Mouse (Mus musculus) MEL (cell line): ENCODE results near the gene Mcm2. TPM values are rescaled to one million over a fixed set of nuclear protein-coding genes. Genes with fewer than 3 reads are reported as not detected.

Experiments
- DNase-seq: peaks from one replicate; pipeline ENCODE4 v3.0.0; 2011; ENCODE audit warnings: low read depth, low spot score
- H3K27ac ChIP-seq: 2 replicates; pipeline ENCODE4 v1.5.1; 2012; ENCODE audit warnings: low read depth, mild to moderate bottlenecking, control low read depth, low read length, moderate library complexity; ENCODE audit not compliant: control insufficient read depth
- H3K27me3 ChIP-seq, 2 experiments: fragments of 150-350 bp in 1 of 2; sonication (generic) in 1 of 2; 2 replicates each; pipeline ENCODE4 v1.6.1; 2012; ENCODE audit warnings: low read length in 2 of 2, mild to moderate bottlenecking in 2 of 2, improper control_type of control experiment in 1 of 2, moderate library complexity in 1 of 2; ENCODE audit not compliant: insufficient read depth in 2 of 2, control insufficient read depth in 1 of 2
- H3K36me3 ChIP-seq, 2 experiments: 2 replicates each; pipeline ENCODE4 v1.6.1; 2012 to 2014; ENCODE audit warnings: low read length in 2 of 2, improper control_type of control experiment in 1 of 2, inconsistent platforms in 1 of 2, mild to moderate bottlenecking in 1 of 2; ENCODE audit not compliant: insufficient read depth in 2 of 2, control insufficient read depth in 1 of 2
- H3K4me1 ChIP-seq, 2 experiments: fragments of 150-350 bp in 1 of 2; sonication (generic) in 1 of 2; 2 replicates each; pipeline ENCODE4 v1.6.1; 2012; ENCODE audit warnings: low read length in 2 of 2, improper control_type of control experiment in 1 of 2, mild to moderate bottlenecking in 1 of 2; ENCODE audit not compliant: insufficient read depth in 2 of 2, control insufficient read depth in 1 of 2
- H3K4me3 ChIP-seq, 2 experiments: fragments of 150-350 bp in 1 of 2; sonication (generic) in 1 of 2; 2 replicates each; pipeline ENCODE4 v1.5.1; 2012; ENCODE audit warnings: low read depth in 2 of 2, low read length in 2 of 2, mild to moderate bottlenecking in 2 of 2, moderate library complexity in 2 of 2, control low read depth in 1 of 2, improper control_type of control experiment in 1 of 2; ENCODE audit not compliant: control insufficient read depth in 1 of 2, insufficient read depth in 1 of 2
- H3K79me2 ChIP-seq: 2 replicates; pipeline ENCODE4 v1.6.1; 2012; ENCODE audit warnings: mild to moderate bottlenecking, low read length, moderate library complexity; ENCODE audit not compliant: control insufficient read depth, poor library complexity, insufficient read depth
- H3K9ac ChIP-seq: 2 replicates; pipeline ENCODE4 v1.6.1; 2012; ENCODE audit warnings: low read depth, mild to moderate bottlenecking, control low read depth, low read length, moderate library complexity; ENCODE audit not compliant: control insufficient read depth, poor library complexity, severe bottlenecking
- H3K9me3 ChIP-seq: fragments of 150-350 bp; sonication (generic); replicated peaks from 2 replicates; pipeline ENCODE4 v1.6.1; 2012; ENCODE audit warnings: mild to moderate bottlenecking, low read length, improper control_type of control experiment, moderate library complexity; ENCODE audit not compliant: insufficient read depth
- BHLHE40 ChIP-seq: IDR thresholded peaks from 2 replicates; pipeline ENCODE4 v1.6.1; 2012; ENCODE audit warnings: low read depth, mild to moderate bottlenecking, inconsistent platforms, low read length, improper control_type of control experiment, borderline replicate concordance
- CHD1 ChIP-seq: IDR thresholded peaks from 2 replicates; pipeline ENCODE4 v1.6.1; 2012; ENCODE audit warnings: low read depth, mild to moderate bottlenecking, inconsistent platforms, low read length, improper control_type of control experiment
- CTCF ChIP-seq, 3 experiments: IDR thresholded peaks in 2 of 3; conservative IDR thresholded peaks in 1 of 3; 2 replicates each; pipeline ENCODE4 v1.5.1; 2011 to 2012; ENCODE audit warnings: low read length in 3 of 3, low read depth in 2 of 3, mild to moderate bottlenecking in 2 of 3, improper control_type of control experiment in 1 of 3, inconsistent platforms in 1 of 3, mixed read lengths in 1 of 3, moderate library complexity in 1 of 3; ENCODE audit not compliant: control insufficient read depth in 1 of 3, insufficient read depth in 1 of 3, poor library complexity in 1 of 3, severe bottlenecking in 1 of 3
- ELF1 ChIP-seq: IDR thresholded peaks from 2 replicates; pipeline ENCODE4 v1.6.1; 2014; ENCODE audit warnings: low read depth, mild to moderate bottlenecking, inconsistent platforms, low read length, improper control_type of control experiment, moderate library complexity
- EP300 ChIP-seq, 2 experiments: IDR thresholded peaks; 2 replicates each; pipeline ENCODE4 v1.6.1; 2011; ENCODE audit warnings: improper control_type of control experiment in 2 of 2, low read length in 2 of 2, low read depth in 1 of 2, mild to moderate bottlenecking in 1 of 2
- GATA1 ChIP-seq: IDR thresholded peaks from 2 replicates; pipeline ENCODE4 v1.6.1; 2011; ENCODE audit warnings: low read depth, low read length, improper control_type of control experiment
- JUND ChIP-seq: IDR thresholded peaks from 2 replicates; pipeline ENCODE4 v1.6.1; 2011; ENCODE audit warnings: low read depth, mild to moderate bottlenecking, improper control_type of control experiment, low read length
- KAT2A ChIP-seq: conservative IDR thresholded peaks from 2 replicates; pipeline ENCODE4 v1.6.1; 2012; ENCODE audit warnings: low read depth, low read length, improper control_type of control experiment, inconsistent platforms
- MAFK ChIP-seq: IDR thresholded peaks from 2 replicates; pipeline ENCODE4 v1.6.1; 2011; ENCODE audit warnings: low read depth, mild to moderate bottlenecking, low read length, improper control_type of control experiment, borderline replicate concordance
- MAX ChIP-seq: IDR thresholded peaks from 2 replicates; pipeline ENCODE4 v1.6.1; 2011; ENCODE audit warnings: low read length, improper control_type of control experiment
- MXI1 ChIP-seq: IDR thresholded peaks from 2 replicates; pipeline ENCODE4 v1.6.1; 2011; ENCODE audit warnings: mild to moderate bottlenecking, low read depth, low read length, improper control_type of control experiment
- MYB ChIP-seq: IDR thresholded peaks from 2 replicates; pipeline ENCODE4 v1.6.1; 2011; ENCODE audit warnings: mild to moderate bottlenecking, low read depth, low read length, improper control_type of control experiment
- NRF1 ChIP-seq: IDR thresholded peaks from 2 replicates; pipeline ENCODE4 v1.6.1; 2014; ENCODE audit warnings: low read depth, mild to moderate bottlenecking, inconsistent platforms, low read length, improper control_type of control experiment, moderate library complexity; ENCODE audit not compliant: poor library complexity, insufficient read depth, severe bottlenecking
- POLR2A ChIP-seq, 2 experiments: IDR thresholded peaks; 2 replicates each; pipeline ENCODE4 v1.6.1; 2011 to 2012; ENCODE audit warnings: low read length in 2 of 2, mild to moderate bottlenecking in 2 of 2, control low read depth in 1 of 2, improper control_type of control experiment in 1 of 2, low read depth in 1 of 2, moderate library complexity in 1 of 2; ENCODE audit not compliant: control insufficient read depth in 1 of 2, insufficient read depth in 1 of 2, poor library complexity in 1 of 2
- POLR2AphosphoS2 ChIP-seq: IDR thresholded peaks from 2 replicates; pipeline ENCODE4 v1.6.1; 2011; ENCODE audit warnings: low read length, improper control_type of control experiment
- POLR2AphosphoS5 ChIP-seq: IDR thresholded peaks from 2 replicates; pipeline ENCODE4 v1.6.1; 2012; ENCODE audit warnings: low read depth, borderline replicate concordance, mild to moderate bottlenecking, inconsistent platforms, low read length, moderate library complexity, mixed read lengths
- RCOR1 ChIP-seq: IDR thresholded peaks from 2 replicates; pipeline ENCODE4 v1.6.1; 2012; ENCODE audit warnings: low read depth, mild to moderate bottlenecking, inconsistent platforms, low read length, improper control_type of control experiment
- SIN3A ChIP-seq: IDR thresholded peaks from 2 replicates; pipeline ENCODE4 v1.6.1; 2012; ENCODE audit warnings: low read length, improper control_type of control experiment, inconsistent platforms
- SMC3 ChIP-seq: IDR thresholded peaks from 2 replicates; pipeline ENCODE4 v1.6.1; 2011; ENCODE audit warnings: low read depth, low read length, improper control_type of control experiment
- TAL1 ChIP-seq: IDR thresholded peaks from 2 replicates; pipeline ENCODE4 v1.6.1; 2012; ENCODE audit warnings: mild to moderate bottlenecking, inconsistent platforms, low read length, moderate library complexity, mixed read lengths
- TBP ChIP-seq: IDR thresholded peaks from 2 replicates; pipeline ENCODE4 v1.8.0; 2011; ENCODE audit warnings: low read depth, low read length, improper control_type of control experiment
- TCF12 ChIP-seq: IDR thresholded peaks from 2 replicates; pipeline ENCODE4 v1.6.1; 2014; ENCODE audit warnings: low read depth, mild to moderate bottlenecking, inconsistent platforms, low read length, improper control_type of control experiment, moderate library complexity
- USF2 ChIP-seq, 2 experiments: IDR thresholded peaks; 2 replicates each; pipeline ENCODE4 v1.6.1; 2011 to 2012; ENCODE audit warnings: improper control_type of control experiment in 2 of 2, low read length in 2 of 2, borderline replicate concordance in 1 of 2, inconsistent platforms in 1 of 2, low read depth in 1 of 2, mild to moderate bottlenecking in 1 of 2; ENCODE audit not compliant: insufficient read depth in 1 of 2
- ZC3H11A ChIP-seq: IDR thresholded peaks from 2 replicates; pipeline ENCODE4 v1.6.1; 2012; ENCODE audit warnings: low read depth, mild to moderate bottlenecking, inconsistent platforms, low read length, improper control_type of control experiment
- ZKSCAN1 ChIP-seq: IDR thresholded peaks from 2 replicates; pipeline ENCODE4 v1.6.1; 2012; ENCODE audit warnings: low read depth, mild to moderate bottlenecking, inconsistent platforms, low read length, improper control_type of control experiment, moderate library complexity
- ZNF384 ChIP-seq: IDR thresholded peaks from 2 replicates; pipeline ENCODE4 v1.6.1; 2012; ENCODE audit warnings: low read depth, mild to moderate bottlenecking, inconsistent platforms, low read length, improper control_type of control experiment
- polyA plus RNA-seq, 2 experiments: library from polyadenylated mRNA; stranded (reverse) in 1 of 2; unstranded in 1 of 2; fragments of >175 nt in 1 of 2; fragments of >200 nt in 1 of 2; gene quantifications; 2 replicates each; pipeline versions ENCODE4 v1.2.1 to v1.2.4; 2012; ENCODE audit warnings: low replicate concordance in 2 of 2, low read depth in 1 of 2; ENCODE audit not compliant: insufficient read length in 2 of 2, insufficient read depth in 1 of 2, missing spikeins in 1 of 2
- total RNA-seq: library from RNA; depleted of rRNA; stranded (reverse); fragments of 300-350 nt; gene quantifications from 2 replicates; pipeline ENCODE4 v1.2.3, GENCODE M21; 2012

Gene Mcm2
- total and polyA plus RNA-seq, 3 experiments, result 110 to 268 (median 242) TPM

DNA sequence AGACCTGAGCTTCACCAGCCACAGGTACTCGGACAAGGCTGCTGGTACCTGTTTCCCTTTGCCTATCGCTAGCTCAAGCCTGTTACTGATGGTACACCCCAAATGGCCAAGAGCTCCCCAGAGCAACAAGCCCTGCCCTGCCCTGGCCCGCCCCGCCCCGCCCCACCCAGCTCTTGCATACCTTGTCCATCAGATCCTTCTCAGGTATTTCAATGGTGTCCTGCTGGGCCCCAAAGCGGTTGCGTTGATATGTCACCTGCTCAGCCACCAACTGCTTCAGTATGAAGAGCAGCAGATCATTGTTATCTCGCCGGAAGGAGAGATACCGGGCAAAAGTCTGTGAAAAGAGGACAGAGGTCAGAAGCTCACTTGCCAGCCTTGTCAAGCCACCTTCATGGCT lies 14.4 kb downstream of the Mcm2 start:
- H3K27me3 ChIP-seq, result no peaks in the 10 kb centered on the region
- TF ChIP-seq EP300 (IDR thresholded peaks at IDR 0.05; ENCODE audit: low read depth in 1 of 2, low read length in 2 of 2) (no peak), MXI1 (no peak), SIN3A (no peak), ZNF384 (no peak), SMC3 (no peak), USF2 (IDR thresholded peaks at IDR 0.05; ENCODE audit: borderline replicate concordance in 1 of 2, insufficient read depth in 1 of 2, low read depth in 1 of 2, low read length in 2 of 2) (no peak), TAL1 (no peak), GATA1 (no peak), POLR2AphosphoS5 (no peak), TCF12 (no peak), CTCF (IDR thresholded peaks at IDR 0.05 in 2 of 3, conservative IDR thresholded peaks at IDR 0.05 in 1 of 3; ENCODE audit: control insufficient read depth in 1 of 3, insufficient read depth in 1 of 3, low read depth in 2 of 3, low read length in 3 of 3, poor library complexity in 1 of 3, severe bottlenecking in 1 of 3) (no peak), ELF1 (no peak), TBP (no peak), NRF1 (no peak), JUND (no peak), CHD1 (no peak), ZKSCAN1 (no peak)
- no peaks in the 10 kb centered on the region for H3K9me3 ChIP-seq
- H3K4me3 ChIP-seq, result no peak overlapping the region
- no peak for DNase-seq
- no peak overlapping the region for H3K9ac ChIP-seq
- no peaks in the 10 kb centered on the region for H3K79me2 ChIP-seq
- H3K27ac ChIP-seq, result no peak overlapping the region
- H3K4me1 ChIP-seq, result no peaks in the 10 kb centered on the region
- H3K36me3 ChIP-seq, result peaks cover 0 to 23% of the 10 kb centered on the region in 2 experiments; a peak in 2 of 4 replicates

- DNase-seq, result no peak
- TF ChIP-seq MYB (no peak), RCOR1 (no peak), POLR2AphosphoS2 (no peak), CTCF (IDR thresholded peaks at IDR 0.05 in 2 of 3, conservative IDR thresholded peaks at IDR 0.05 in 1 of 3; ENCODE audit: control insufficient read depth in 1 of 3, insufficient read depth in 1 of 3, low read depth in 2 of 3, low read length in 3 of 3, poor library complexity in 1 of 3, severe bottlenecking in 1 of 3) (no peak), TBP (no peak), MAX (no peak), ZC3H11A (no peak), POLR2AphosphoS5 (no peak), CHD1 (no peak), MAFK (no peak), ELF1 (no peak), ZKSCAN1 (no peak), KAT2A (no peak), TCF12 (no peak), MXI1 (no peak), BHLHE40 (no peak), POLR2A (IDR thresholded peaks at IDR 0.05; ENCODE audit: control insufficient read depth in 1 of 2, insufficient read depth in 1 of 2, low read depth in 1 of 2, low read length in 2 of 2, poor library complexity in 1 of 2) (no peak), SMC3 (no peak)
- TF ChIP-seq, all 39 proteins: peak for 0
- Histone ChIP-seq H3K27ac (no peak overlapping the region), H3K9ac (no peak overlapping the region), H3K79me2 (no peaks in the 10 kb centered on the region), H3K4me1 (no peaks in the 10 kb centered on the region), H3K36me3 (peaks cover 0 to 12% of the 10 kb centered on the region in 2 experiments; a peak in 2 of 4 replicates), H3K9me3 (no peaks in the 10 kb centered on the region), H3K4me3 (no peak overlapping the region), H3K27me3 (no peaks in the 10 kb centered on the region)
These were observed 17.2 kb downstream of the Mcm2 start for GRCm38 (mm10) chr6:88881334-88881733.
